Mouse (Mus musculus): ENCODE measurements around the gene Inha.

Gene Inha

GRCm38 (mm10) chr1:75490785-75491551, 15.9 kb upstream of the Inha start:
- DNase-seq: no peak

GRCm38 (mm10) chr1:75492579-75493170, 14.2 kb upstream of the Inha start:
- peak; percentile 5 for DNase-seq

GRCm38 (mm10) chr1:75494878-75495548, 11.9 kb upstream of the Inha start:
- peak; percentile 64 for DNase-seq

GRCm38 (mm10) chr1:75498897-75499296, 8.0 kb upstream of the Inha start:
- DNase-seq: no peak

- DNase-seq: peak; percentile 4
Measured at GRCm38 (mm10) chr1:75499441-75499840, 7.4 kb upstream of the Inha start.

GRCm38 (mm10) chr1:75501905-75502304, 5.0 kb upstream of the Inha start:
- peak; percentile 5 for DNase-seq

- peak; percentile 35 for DNase-seq
Measured at GRCm38 (mm10) chr1:75502945-75503650, 3.8 kb upstream of the Inha start.

GRCm38 (mm10) chr1:75503651-75503980, 3.3 kb upstream of the Inha start:
- peak; percentile 42 for DNase-seq

GRCm38 (mm10) chr1:75504256-75505045, 2.4 kb upstream of the Inha start:
- DNase-seq: no peak

GRCm38 (mm10) chr1:75505159-75505955, 1.5 kb upstream of the Inha start:
- peak; percentile 89 for DNase-seq

GRCm38 (mm10) chr1:75505956-75506831, 683 bp upstream of the Inha start, which contains the start of gene Obsl1:
Gene Obsl1, minus strand, starts transcription at chr1:75506452.
- DNase-seq: no peak

GRCm38 (mm10) chr1:75509586-75509985, 2.7 kb downstream of the Inha start:
- DNase-seq: no peak

GRCm38 (mm10) chr1:75510154-75510553, 3.3 kb downstream of the Inha start:
- no peak for DNase-seq

GRCm38 (mm10) chr1:75511437-75512210, 4.7 kb downstream of the Inha start:
- no peak for DNase-seq

GRCm38 (mm10) chr1:75512550-75512949, 5.7 kb downstream of the Inha start:
- no peak for DNase-seq

- DNase-seq: no peak
Measured at GRCm38 (mm10) chr1:75516703-75517380, 10.0 kb downstream of the Inha start.

- no peak for DNase-seq
Measured at GRCm38 (mm10) chr1:75517984-75518383, 11.1 kb downstream of the Inha start.

- DNase-seq: no peak
Measured at GRCm38 (mm10) chr1:75518427-75518826, 11.6 kb downstream of the Inha start.

- DNase-seq: no peak
Measured at GRCm38 (mm10) chr1:75519576-75519975, 12.7 kb downstream of the Inha start.
